Mouse (Mus musculus) G1E (cell line): ENCODE measurements around the gene Nkx2-5.

Experiments used
- CTCF ChIP-seq: IDR thresholded peaks from 2 replicates; pipeline ENCODE4 v1.5.1; 2012; ENCODE audit warnings: low read depth, low read length, inconsistent platforms, mixed read lengths
- GATA2 ChIP-seq: IDR thresholded peaks from 2 replicates; pipeline ENCODE4 v1.6.1; 2012; ENCODE audit warnings: low read depth, low read length, inconsistent platforms, borderline replicate concordance
- POLR2AphosphoS5 ChIP-seq: IDR thresholded peaks from 2 replicates; pipeline ENCODE4 v1.6.1; 2012; ENCODE audit warnings: low read depth, low read length, inconsistent platforms; ENCODE audit not compliant: insufficient replicate concordance
- TAL1 ChIP-seq: conservative IDR thresholded peaks from 2 replicates; pipeline ENCODE4 v1.6.1; 2012; ENCODE audit warnings: low read depth, low read length, inconsistent platforms, mixed read lengths

GRCm38 (mm10) chr17:26812607-26813006 lies 32.2 kb downstream of the Nkx2-5 start:
- TF ChIP-seq CTCF: no peak
- TF ChIP-seq GATA2: no peak
- no peak for TF ChIP-seq TAL1
- TF ChIP-seq POLR2AphosphoS5: no peak
